Mouse (Mus musculus): ENCODE data around the gene Hbp1. TPM values are rescaled to one million over a fixed set of nuclear protein-coding genes. Genes with fewer than 3 reads are reported as not detected.

Gene Hbp1
- polyA plus RNA-seq, 1 experiment, result 0.57 TPM

DNA sequence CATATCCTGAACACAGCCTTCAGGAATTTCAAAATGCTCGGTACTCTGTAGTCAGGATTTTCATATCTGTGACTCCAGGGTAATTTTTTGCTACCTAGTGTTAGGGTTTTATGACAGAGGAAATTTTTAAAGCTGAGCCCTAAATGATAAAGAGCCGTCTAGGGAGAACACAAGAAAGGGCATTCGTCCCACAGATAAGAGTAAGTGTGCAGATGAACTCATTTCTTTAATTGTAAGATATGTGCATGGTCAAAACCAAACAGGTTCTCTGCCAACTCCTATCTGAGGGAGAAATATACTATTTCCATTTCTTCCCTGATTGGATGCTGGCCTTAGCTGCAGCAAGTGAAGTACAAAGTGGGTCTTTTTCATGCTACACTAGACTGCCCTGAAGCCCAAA lies 26.2 kb downstream of the Hbp1 start:
- peaks cover 76% of the 10 kb centered on the region for H3K36me3 ChIP-seq (ENCODE audit: control insufficient read depth)
- no peaks in the 10 kb centered on the region for H3K9me3 ChIP-seq (ENCODE audit: control insufficient read depth, low read length)
- no peak overlapping the region for H3K4me3 ChIP-seq (replicated peaks)
- no peaks in the 10 kb centered on the region for H3K27me3 ChIP-seq (ENCODE audit: control insufficient read depth)
- no peak for TF ChIP-seq TAL1 (IDR thresholded peaks at IDR 0.05; ENCODE audit: low read length)
- TF ChIP-seq GATA1 (IDR thresholded peaks at IDR 0.05; ENCODE audit: low read length), result no peak
- H3K4me1 ChIP-seq (ENCODE audit: control insufficient read depth), result peaks cover 7% of the 10 kb centered on the region; the same call in 1 of the 2 replicates

DNA sequence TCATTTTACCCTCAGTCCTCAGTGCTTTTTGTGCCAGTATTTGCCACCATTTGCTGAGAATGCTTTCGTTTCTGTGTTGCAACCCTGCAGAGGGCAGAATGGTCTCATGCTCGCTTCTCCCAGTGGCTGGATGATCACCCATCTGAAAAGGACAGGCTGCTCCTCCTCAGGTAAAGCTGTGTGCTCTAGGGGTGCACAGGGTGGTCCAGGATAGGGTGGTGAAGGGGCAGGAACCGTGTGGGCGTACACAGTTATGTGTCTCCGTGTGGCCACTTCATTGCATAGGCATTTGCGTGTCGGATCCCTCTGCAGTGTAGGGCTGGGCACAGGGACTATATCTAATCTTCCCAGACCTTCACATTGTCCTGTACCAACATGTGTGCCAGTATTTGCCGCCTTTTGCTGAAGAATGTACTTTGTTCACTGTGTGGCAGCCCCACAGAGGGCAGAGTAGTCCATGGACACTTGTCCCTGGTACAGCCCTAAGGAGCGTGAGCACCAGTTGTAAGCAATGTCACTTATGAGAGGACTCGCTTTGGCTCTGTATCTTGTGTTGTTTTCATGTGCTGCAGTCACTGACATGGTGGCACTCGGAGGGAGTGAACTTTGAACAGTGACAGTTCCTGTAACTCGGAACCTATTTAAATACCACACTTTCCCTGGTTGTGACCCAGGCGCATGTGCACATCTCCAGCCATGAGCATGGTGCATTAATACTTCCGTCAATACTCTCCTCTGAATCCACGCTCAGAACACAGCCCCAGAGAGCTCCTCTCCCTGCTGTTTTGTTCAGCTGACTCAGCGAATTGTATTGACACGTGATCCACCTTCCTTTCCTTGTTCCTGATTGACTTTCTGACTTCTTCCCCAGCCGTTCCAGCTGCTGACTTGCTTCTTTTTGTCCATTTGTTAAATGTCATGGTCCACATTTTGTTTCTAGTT lies 29.6 kb downstream of the Hbp1 start:
- peaks cover 42% of the 10 kb centered on the region for H3K36me3 ChIP-seq (ENCODE audit: control insufficient read depth)
- no peaks in the 10 kb centered on the region for H3K27me3 ChIP-seq (ENCODE audit: control insufficient read depth)
- TF ChIP-seq TAL1 (IDR thresholded peaks at IDR 0.05; ENCODE audit: low read length), result no peak
- TF ChIP-seq GATA1 (IDR thresholded peaks at IDR 0.05; ENCODE audit: low read length), result no peak
- H3K9me3 ChIP-seq (ENCODE audit: control insufficient read depth, low read length), result no peaks in the 10 kb centered on the region
- no peak overlapping the region for H3K4me3 ChIP-seq (replicated peaks)
- H3K4me1 ChIP-seq (ENCODE audit: control insufficient read depth), result peaks cover 11% of the 10 kb centered on the region

DNA sequence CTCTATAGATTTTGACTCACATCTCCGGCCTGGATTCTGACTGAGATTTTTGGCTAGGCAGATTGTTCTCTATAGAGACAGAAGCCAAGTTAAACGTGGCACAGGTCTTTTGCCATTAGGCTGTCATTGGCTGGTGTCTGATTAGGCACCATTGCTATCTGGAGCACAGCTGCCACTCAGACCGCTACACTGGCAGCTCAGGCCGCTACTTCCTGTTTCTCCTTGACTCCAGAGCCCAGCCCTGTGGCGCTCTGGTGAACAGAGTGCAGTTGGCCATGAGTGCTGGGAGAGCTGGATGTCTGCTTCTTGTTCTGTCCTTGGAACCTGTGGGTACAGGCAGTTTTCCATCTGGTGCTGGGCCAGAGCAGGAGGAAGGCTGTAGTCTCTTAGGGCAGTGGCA lies 33.1 kb downstream of the Hbp1 start:
- peaks cover 13% of the 10 kb centered on the region for H3K36me3 ChIP-seq (ENCODE audit: control insufficient read depth)

DNA sequence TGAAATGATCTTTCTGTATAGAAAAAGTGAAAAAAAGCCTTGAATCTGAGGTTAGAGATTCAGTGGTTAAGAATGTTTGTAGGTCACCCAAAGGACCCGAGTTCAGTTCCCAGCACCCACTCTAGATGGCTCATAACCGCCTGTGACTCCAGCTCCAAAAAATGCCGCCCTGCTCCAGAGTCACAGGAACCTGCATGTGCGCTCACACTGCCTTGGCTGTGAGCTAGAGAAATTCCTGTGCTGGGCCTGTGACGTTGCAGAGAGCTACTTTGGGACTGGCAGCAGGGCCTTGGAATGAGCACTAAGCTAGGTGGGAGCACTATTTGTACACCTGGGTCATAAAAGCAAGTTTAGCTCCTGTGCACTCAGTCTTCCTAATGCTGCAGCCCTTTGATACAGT lies 33.6 kb downstream of the Hbp1 start:
- Histone ChIP-seq H3K4me3 (replicated peaks) (no peak overlapping the region), H3K27me3 (ENCODE audit: control insufficient read depth) (no peaks in the 10 kb centered on the region), H3K4me1 (ENCODE audit: control insufficient read depth) (peaks cover 11% of the 10 kb centered on the region), H3K9me3 (ENCODE audit: control insufficient read depth, low read length) (no peaks in the 10 kb centered on the region), H3K36me3 (ENCODE audit: control insufficient read depth) (peaks cover 11% of the 10 kb centered on the region)
- TF ChIP-seq GATA1 (IDR thresholded peaks at IDR 0.05; ENCODE audit: low read length), result no peak
- TF ChIP-seq TAL1 (IDR thresholded peaks at IDR 0.05; ENCODE audit: low read length), result no peak

More for the DNA sequence above, 33.1 kb downstream of the Hbp1 start:
- TF ChIP-seq TAL1 (IDR thresholded peaks at IDR 0.05; ENCODE audit: low read length) (no peak), GATA1 (IDR thresholded peaks at IDR 0.05; ENCODE audit: low read length) (no peak)
- H3K27me3 ChIP-seq (ENCODE audit: control insufficient read depth), result no peaks in the 10 kb centered on the region
- no peak overlapping the region for H3K4me3 ChIP-seq (replicated peaks)
- H3K4me1 ChIP-seq (ENCODE audit: control insufficient read depth), result peaks cover 11% of the 10 kb centered on the region
- no peaks in the 10 kb centered on the region for H3K9me3 ChIP-seq (ENCODE audit: control insufficient read depth, low read length)

DNA sequence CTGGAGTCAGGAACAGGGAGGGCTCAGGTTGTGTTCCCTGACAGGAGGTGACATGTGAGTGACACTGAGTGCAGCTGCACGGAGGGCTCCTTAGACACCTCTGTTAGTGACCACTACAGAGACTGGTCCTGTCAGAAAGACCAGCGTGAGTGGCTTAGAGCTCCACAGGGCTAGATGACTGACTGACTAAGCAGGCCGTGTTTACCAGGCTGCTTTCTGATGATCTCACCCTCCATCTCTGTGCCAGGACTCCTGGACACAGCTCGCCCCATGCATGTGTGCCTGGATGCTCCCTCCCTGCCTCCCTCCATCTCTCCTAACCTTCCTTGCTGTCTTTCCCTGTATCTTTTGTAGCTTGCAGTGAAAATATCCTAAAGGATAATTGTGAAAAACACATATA lies 36.7 kb downstream of the Hbp1 start:
- no peak for TF ChIP-seq TAL1 (IDR thresholded peaks at IDR 0.05; ENCODE audit: low read length)
- no peak for TF ChIP-seq GATA1 (IDR thresholded peaks at IDR 0.05; ENCODE audit: low read length)
- H3K9me3 ChIP-seq (ENCODE audit: control insufficient read depth, low read length), result no peaks in the 10 kb centered on the region
- H3K27me3 ChIP-seq (ENCODE audit: control insufficient read depth), result no peaks in the 10 kb centered on the region
- H3K4me3 ChIP-seq (replicated peaks), result no peak overlapping the region
- H3K4me1 ChIP-seq (ENCODE audit: control insufficient read depth), result peaks cover 4% of the 10 kb centered on the region
- H3K36me3 ChIP-seq (ENCODE audit: control insufficient read depth), result no peaks in the 10 kb centered on the region; the same call in 1 of the 2 replicates

DNA sequence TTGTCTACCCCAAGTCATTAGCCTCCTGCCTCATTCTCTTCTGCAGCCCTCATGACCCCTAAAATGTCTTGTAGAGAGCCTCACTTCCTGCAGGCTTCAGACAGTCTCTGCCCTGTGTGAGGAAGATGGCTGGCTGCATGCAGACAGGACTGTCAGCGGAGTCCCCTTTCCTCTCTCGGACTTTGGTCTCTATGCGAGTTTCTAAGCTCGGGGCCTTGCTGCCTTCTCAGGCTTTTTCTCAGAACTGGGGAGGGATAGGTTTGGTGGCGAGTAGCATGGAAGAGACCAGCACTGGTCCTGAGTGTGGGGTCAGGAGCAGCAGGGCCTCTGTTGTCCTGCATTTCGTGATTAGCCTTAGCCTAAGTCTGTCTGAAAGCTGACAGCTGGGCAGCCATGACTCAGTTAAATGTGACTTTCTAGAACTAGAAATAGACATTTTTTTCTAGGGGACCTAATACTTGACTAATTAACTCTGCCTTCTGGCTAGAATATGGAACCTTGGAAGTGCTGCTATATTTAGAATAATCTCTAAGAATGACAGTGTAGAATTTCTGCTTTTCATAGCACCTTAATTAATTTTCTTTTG lies 37.3 kb downstream of the Hbp1 start:
- H3K4me3 ChIP-seq (replicated peaks), result no peak overlapping the region
- H3K36me3 ChIP-seq (ENCODE audit: control insufficient read depth), result no peaks in the 10 kb centered on the region; the same call in 1 of the 2 replicates
- TF ChIP-seq TAL1 (IDR thresholded peaks at IDR 0.05; ENCODE audit: low read length) (no peak), GATA1 (IDR thresholded peaks at IDR 0.05; ENCODE audit: low read length) (no peak)
- no peaks in the 10 kb centered on the region for H3K9me3 ChIP-seq (ENCODE audit: control insufficient read depth, low read length)
- peaks cover 4% of the 10 kb centered on the region for H3K4me1 ChIP-seq (ENCODE audit: control insufficient read depth)
- H3K27me3 ChIP-seq (ENCODE audit: control insufficient read depth), result no peaks in the 10 kb centered on the region

DNA sequence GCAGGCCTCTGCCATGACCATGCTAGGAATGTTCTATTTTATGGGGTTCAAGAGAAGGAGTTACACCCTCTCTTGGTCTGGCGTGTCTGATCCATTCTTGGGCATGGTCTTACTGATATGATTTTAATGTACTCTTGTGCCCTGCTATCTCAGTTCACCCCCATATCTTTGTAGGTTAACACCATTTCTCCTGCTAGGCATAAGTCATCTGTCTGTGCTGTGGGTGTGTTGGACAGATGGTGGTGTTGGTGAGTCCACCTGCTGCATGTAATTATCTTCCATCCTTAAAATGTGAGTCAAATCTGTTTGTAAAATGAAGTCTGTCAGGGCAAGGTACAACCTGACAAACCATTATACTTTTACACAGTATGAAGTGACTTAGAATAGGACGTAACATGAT lies 42.9 kb downstream of the Hbp1 start:
- H3K4me1 ChIP-seq (ENCODE audit: control insufficient read depth), result peaks cover 22% of the 10 kb centered on the region
- TF ChIP-seq TAL1 (IDR thresholded peaks at IDR 0.05; ENCODE audit: low read length) (no peak), GATA1 (IDR thresholded peaks at IDR 0.05; ENCODE audit: low read length) (no peak)
- peaks cover 5% of the 10 kb centered on the region for H3K36me3 ChIP-seq (ENCODE audit: control insufficient read depth)
- no peaks in the 10 kb centered on the region for H3K27me3 ChIP-seq (ENCODE audit: control insufficient read depth)
- H3K9me3 ChIP-seq (ENCODE audit: control insufficient read depth, low read length), result no peaks in the 10 kb centered on the region
- H3K4me3 ChIP-seq (replicated peaks), result no peak overlapping the region

DNA sequence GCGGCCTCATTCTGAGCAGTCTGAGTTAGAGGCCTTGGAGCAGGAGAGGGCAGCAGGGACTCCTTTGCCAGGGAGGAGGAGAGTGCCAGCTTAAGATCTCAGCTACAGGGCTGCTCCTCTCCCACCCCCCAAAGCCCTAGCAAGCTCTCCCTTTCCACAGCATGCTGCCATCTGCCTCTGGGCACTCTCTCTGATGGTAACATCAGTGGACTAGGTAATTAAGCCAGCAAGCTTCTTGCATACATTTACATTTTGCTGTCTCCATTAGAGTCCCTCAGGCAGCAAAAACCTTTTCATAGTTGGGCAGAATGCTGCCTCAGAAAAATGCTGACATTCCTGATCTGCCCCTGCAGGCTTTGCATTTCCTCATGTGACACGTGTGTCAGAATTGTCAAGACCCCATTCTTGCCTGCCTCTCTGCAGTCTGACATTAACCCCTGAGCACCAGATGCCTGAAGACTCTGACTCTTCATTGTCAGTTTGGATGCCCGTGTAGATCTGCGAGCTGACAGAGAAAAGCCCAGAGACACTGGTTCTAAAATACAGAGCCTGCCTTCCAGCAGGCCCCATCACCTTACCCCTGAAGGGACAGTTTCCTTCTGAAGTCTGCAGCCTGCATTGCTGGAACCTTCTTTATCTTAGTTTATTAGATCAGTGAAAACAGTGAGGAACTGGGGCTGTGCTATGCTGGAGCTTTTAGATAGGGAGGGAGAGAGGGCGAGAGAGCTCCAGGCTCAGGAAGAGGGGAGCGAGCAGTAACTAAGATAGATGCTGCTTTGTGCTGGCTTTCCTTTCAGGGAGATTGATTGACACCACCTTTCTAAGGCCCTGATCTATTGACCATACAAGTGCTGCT lies 44.4 kb downstream of the Hbp1 start:
- no peak overlapping the region for H3K4me3 ChIP-seq (replicated peaks)
- H3K36me3 ChIP-seq (ENCODE audit: control insufficient read depth), result peaks cover 5% of the 10 kb centered on the region
- H3K9me3 ChIP-seq (ENCODE audit: control insufficient read depth, low read length), result no peaks in the 10 kb centered on the region
- peaks cover 22% of the 10 kb centered on the region for H3K4me1 ChIP-seq (ENCODE audit: control insufficient read depth)
- TF ChIP-seq TAL1 (IDR thresholded peaks at IDR 0.05; ENCODE audit: low read length), result no peak
- no peak for TF ChIP-seq GATA1 (IDR thresholded peaks at IDR 0.05; ENCODE audit: low read length)
- H3K27me3 ChIP-seq (ENCODE audit: control insufficient read depth), result no peaks in the 10 kb centered on the region

Measured in erythroblast, embryonic 14.5 days (primary cell).